Mouse (Mus musculus) liver, postnatal 0 days (tissue): ENCODE results near the gene Ahdc1.

Experiments
- CTCF ChIP-seq: sonication (generic); IDR thresholded peaks from 2 replicates; pipeline ENCODE4 v1.5.1; 2016; ENCODE audit warnings: antibody characterized with exemption, low read depth
- EP300 ChIP-seq: IDR thresholded peaks from 2 replicates; pipeline ENCODE4 v1.6.1; 2016; ENCODE audit warnings: antibody characterized with exemption, low read depth, mild to moderate bottlenecking

DNA sequence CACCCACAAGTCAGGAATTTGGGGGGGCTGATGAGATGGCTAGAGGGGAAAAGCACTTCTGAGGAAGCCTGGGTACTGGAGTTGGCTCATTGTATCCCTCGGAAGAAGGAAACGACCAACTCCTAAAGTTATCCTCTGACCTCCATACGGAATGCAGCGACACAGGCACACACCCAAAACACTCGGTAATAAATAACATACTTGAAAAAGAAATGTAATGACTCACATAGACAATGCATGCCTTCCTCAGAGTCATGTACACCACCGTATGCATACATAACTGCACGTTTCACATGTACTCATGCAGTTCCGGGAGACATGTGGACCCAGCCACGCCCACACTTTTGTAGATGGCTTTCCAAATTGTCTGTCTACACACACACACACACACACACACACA lies 78.3 kb downstream of the Ahdc1 start:
- no peak for TF ChIP-seq CTCF
- TF ChIP-seq EP300 = no peak
